Mouse (Mus musculus) heart, embryonic 10.5 days (tissue): ENCODE measurements around the gene Fitm1. TPM values are rescaled to one million over a fixed set of nuclear protein-coding genes. Genes with fewer than 3 reads are reported as not detected.

Experiments
- DNase-seq: peaks from one replicate; pipeline ENCODE4 v3.0.0-alpha.2; 2017; ENCODE audit warnings: low spot score
- H3K27ac ChIP-seq: fragments of 300-500 bp; sonication (generic); 2 replicates; pipeline ENCODE4 v1.5.1; 2016; ENCODE audit warnings: mild to moderate bottlenecking
- H3K27me3 ChIP-seq: fragments of 300-500 bp; sonication (generic); 2 replicates; pipeline ENCODE4 v1.6.1; 2016; ENCODE audit warnings: mild to moderate bottlenecking; ENCODE audit not compliant: poor library complexity, insufficient read depth, severe bottlenecking
- H3K36me3 ChIP-seq: fragments of 300-500 bp; sonication (generic); 2 replicates; pipeline ENCODE4 v1.6.1; 2016; ENCODE audit warnings: mild to moderate bottlenecking, moderate library complexity
- H3K4me1 ChIP-seq: fragments of 300-500 bp; sonication (generic); 2 replicates; pipeline ENCODE4 v1.6.1; 2016; ENCODE audit warnings: mild to moderate bottlenecking
- H3K4me3 ChIP-seq: fragments of 300-500 bp; sonication (generic); 2 replicates; pipeline ENCODE4 v1.5.1; 2016; ENCODE audit warnings: mild to moderate bottlenecking, moderate library complexity
- H3K9me3 ChIP-seq: fragments of 300-500 bp; sonication (generic); 2 replicates; pipeline ENCODE4 v1.6.1; 2016; ENCODE audit warnings: mild to moderate bottlenecking, moderate library complexity
- WGBS: fragments of 180-500 bp; shearing (Covaris S2); methylation state at CpG from one replicate; pipeline ENCODE4 v1.1.7; 2016; 5-methylcytosine and 5-hydroxymethylcytosine counted together
- polyA plus RNA-seq: library from polyadenylated mRNA; unstranded; fragments of >200 nt; fragmentation: Nextera tagmentation; extraction: Ambion mirVana; gene quantifications from 2 replicates; pipeline ENCODE4 v1.2.1, GENCODE M21; 2016

The Fitm1 gene
- polyA plus RNA-seq, 1 experiment from 2014 or later: 74.6 TPM

GRCm38 (mm10) chr14:55577871-55578667 lies 2.7 kb downstream of the Fitm1 start, which contains the start of gene Psme1:
Gene Psme1, plus strand, starts transcription at chr14:55578123.
- peak; percentile 93 for DNase-seq
- under 1% methylated on average over 31 of the region's 32 CpGs for WGBS
- Histone ChIP-seq H3K4me3 (peak within 1 kb of the TSS; percentile 84), H3K27ac (peak within 1 kb of the TSS; percentile 94), H3K36me3 (peaks cover 28% of the 10 kb centered on the region), H3K27me3 (no peaks in the 10 kb centered on the region), H3K9me3 (no peaks in the 10 kb centered on the region), H3K4me1 (peaks cover 44% of the 10 kb centered on the region)

- Histone ChIP-seq H3K4me3 (peak overlapping the region; percentile 84), H3K9me3 (no peaks in the 10 kb centered on the region), H3K27me3 (no peaks in the 10 kb centered on the region), H3K36me3 (peaks cover 28% of the 10 kb centered on the region), H3K4me1 (peaks cover 44% of the 10 kb centered on the region), H3K27ac (peak overlapping the region; percentile 94)
- 32% methylated on average over 6 of the region's 6 CpGs for WGBS
- no peak for DNase-seq
These were observed 3.4 kb downstream of the Fitm1 start for GRCm38 (mm10) chr14:55578668-55579269.

GRCm38 (mm10) chr14:55579511-55580496 lies 4.4 kb downstream of the Fitm1 start:
- Histone ChIP-seq H3K36me3 (peaks cover 28% of the 10 kb centered on the region), H3K27me3 (no peaks in the 10 kb centered on the region), H3K4me1 (peaks cover 43% of the 10 kb centered on the region), H3K9me3 (no peaks in the 10 kb centered on the region), H3K27ac (no peak overlapping the region), H3K4me3 (0 out of 2 replicates have a peak overlapping the region, but pooled peaks have one; percentile 8)
- no peak for DNase-seq
- 83% methylated on average over 23 of the region's 23 CpGs for WGBS

GRCm38 (mm10) chr14:55580731-55581130 lies 5.3 kb downstream of the Fitm1 start:
- H3K4me3 ChIP-seq: no peak overlapping the region
- 92% methylated on average over 16 of the region's 16 CpGs for WGBS
- DNase-seq: no peak
- H3K9me3 ChIP-seq: no peaks in the 10 kb centered on the region
- H3K36me3 ChIP-seq: peaks cover 28% of the 10 kb centered on the region
- H3K27ac ChIP-seq: no peak overlapping the region
- peaks cover 42% of the 10 kb centered on the region for H3K4me1 ChIP-seq
- H3K27me3 ChIP-seq: no peaks in the 10 kb centered on the region

GRCm38 (mm10) chr14:55581981-55582681 lies 6.7 kb downstream of the Fitm1 start:
- Histone ChIP-seq H3K9me3 (no peaks in the 10 kb centered on the region), H3K4me3 (no peak overlapping the region), H3K27me3 (no peaks in the 10 kb centered on the region), H3K4me1 (peaks cover 40% of the 10 kb centered on the region), H3K27ac (no peak overlapping the region), H3K36me3 (peaks cover 31% of the 10 kb centered on the region)
- 74% methylated on average over 9 of the region's 9 CpGs for WGBS
- DNase-seq: peak; percentile 66

- Histone ChIP-seq H3K27ac (peak overlapping the region; percentile 88), H3K4me1 (peaks cover 27% of the 10 kb centered on the region), H3K36me3 (peaks cover 41% of the 10 kb centered on the region), H3K9me3 (no peaks in the 10 kb centered on the region), H3K4me3 (peak overlapping the region; percentile 77), H3K27me3 (no peaks in the 10 kb centered on the region)
- DNase-seq: peak; percentile 70
- WGBS: 36% methylated on average over 5 of the region's 5 CpGs
These were observed 8.9 kb downstream of the Fitm1 start for GRCm38 (mm10) chr14:55584303-55584701.

GRCm38 (mm10) chr14:55584702-55585565 lies 9.5 kb downstream of the Fitm1 start, which contains the start of gene Emc9:
Gene Emc9, minus strand, starts transcription at chr14:55585302.
- H3K36me3 ChIP-seq: peaks cover 37% of the 10 kb centered on the region
- H3K27me3 ChIP-seq: no peaks in the 10 kb centered on the region
- WGBS: 2% methylated on average over 43 of the region's 43 CpGs
- peak within 1 kb of the TSS; percentile 77 for H3K4me3 ChIP-seq
- no peaks in the 10 kb centered on the region for H3K9me3 ChIP-seq
- H3K27ac ChIP-seq: peak within 1 kb of the TSS; percentile 88
- peak; percentile 90 for DNase-seq
- H3K4me1 ChIP-seq: peaks cover 24% of the 10 kb centered on the region

- Histone ChIP-seq H3K27me3 (no peaks in the 10 kb centered on the region), H3K4me3 (peak overlapping the region; percentile 77; the same call in 1 of the 2 replicates), H3K9me3 (no peaks in the 10 kb centered on the region), H3K36me3 (peaks cover 30% of the 10 kb centered on the region), H3K27ac (peak overlapping the region; percentile 88), H3K4me1 (peaks cover 28% of the 10 kb centered on the region)
- DNase-seq: no peak
- WGBS: 43% methylated on average over 6 of the region's 6 CpGs
These were observed 10.1 kb downstream of the Fitm1 start for GRCm38 (mm10) chr14:55585566-55585960.

GRCm38 (mm10) chr14:55586149-55586548 lies 10.7 kb downstream of the Fitm1 start:
- Histone ChIP-seq H3K9me3 (no peaks in the 10 kb centered on the region), H3K27ac (peak overlapping the region; percentile 88), H3K36me3 (peaks cover 25% of the 10 kb centered on the region), H3K4me3 (no peak overlapping the region), H3K4me1 (peaks cover 28% of the 10 kb centered on the region), H3K27me3 (no peaks in the 10 kb centered on the region)
- DNase-seq: no peak
- WGBS: 80% methylated on average over 2 of the region's 2 CpGs

- Histone ChIP-seq H3K9me3 (no peaks in the 10 kb centered on the region), H3K4me3 (no peak overlapping the region)
- WGBS: 84% methylated on average over 5 of the region's 5 CpGs
These were observed 13.9 kb downstream of the Fitm1 start for GRCm38 (mm10) chr14:55589271-55589670.

GRCm38 (mm10) chr14:55589771-55590448 lies 14.5 kb downstream of the Fitm1 start:
- WGBS: 81% methylated on average over 11 of the region's 11 CpGs
- Histone ChIP-seq H3K4me3 (peak overlapping the region; percentile 98), H3K27ac (peak overlapping the region; percentile 96)

More at GRCm38 (mm10) chr14:55589271-55589670, 13.9 kb downstream of the Fitm1 start:
- DNase-seq: no peak
- Histone ChIP-seq H3K4me1 (peaks cover 44% of the 10 kb centered on the region), H3K27me3 (no peaks in the 10 kb centered on the region), H3K36me3 (peaks cover 19% of the 10 kb centered on the region), H3K27ac (no peak overlapping the region)

More at GRCm38 (mm10) chr14:55589771-55590448, 14.5 kb downstream of the Fitm1 start:
- no peaks in the 10 kb centered on the region for H3K9me3 ChIP-seq
- peaks cover 38% of the 10 kb centered on the region for H3K4me1 ChIP-seq
- DNase-seq: no peak
- no peaks in the 10 kb centered on the region for H3K27me3 ChIP-seq
- peaks cover 25% of the 10 kb centered on the region for H3K36me3 ChIP-seq
